Mouse (Mus musculus) myocyte (in vitro differentiated cells): ENCODE data around the gene Cmtm1. TPM values are rescaled to one million over a fixed set of nuclear protein-coding genes. Genes with fewer than 3 reads are reported as not detected.

ENCODE experiments used
- polyA plus RNA-seq: library from polyadenylated mRNA; unstranded; fragments of >200 nt; fragmentation: generic; extraction: Trizol; gene quantifications from one replicate; pipeline ENCODE4 v1.2.1, GENCODE M21; 2012; ENCODE audit warnings: missing spikeins

The Cmtm1 gene
- polyA plus RNA-seq, 1 experiment = not detected

Other genes with a start within 250 kb of the Cmtm1 start
- gene Cdh5, start 208.5 kb downstream of the Cmtm1 start, polyA plus RNA-seq = 0.11 TPM
- gene Bean1, start 139.7 kb downstream of the Cmtm1 start, polyA plus RNA-seq = 0.34 TPM
- 10.3 TPM for gene Tk2, start 61.6 kb downstream of the Cmtm1 start, polyA plus RNA-seq
- 12.2 TPM for gene Cklf, start 59.3 kb downstream of the Cmtm1 start, polyA plus RNA-seq
- not detected for gene Cmtm2a, start 17.0 kb downstream of the Cmtm1 start, polyA plus RNA-seq
- not detected for gene Gm45711, start 64 bp downstream of the Cmtm1 start, polyA plus RNA-seq
- not detected for gene Gm11020, start 11.4 kb upstream of the Cmtm1 start, polyA plus RNA-seq
- gene Cmtm2b, start 12.1 kb upstream of the Cmtm1 start, polyA plus RNA-seq = not detected
- 28.6 TPM for gene Cmtm3, start 29.3 kb upstream of the Cmtm1 start, polyA plus RNA-seq
- 5.5 TPM for gene Cmtm4, start 85.7 kb upstream of the Cmtm1 start, polyA plus RNA-seq
- gene Dync1li2, start 132.9 kb upstream of the Cmtm1 start, polyA plus RNA-seq = 45.0 TPM
- not detected for gene Terb1, start 199.8 kb upstream of the Cmtm1 start, polyA plus RNA-seq
- gene Nae1, start 224.5 kb upstream of the Cmtm1 start, polyA plus RNA-seq = 15.4 TPM
- 0.64 TPM for gene Car7, start 224.5 kb upstream of the Cmtm1 start, polyA plus RNA-seq